Comparison of ENCODE assay signal across 9 mouse cellular contexts in the genomic region with DNA sequence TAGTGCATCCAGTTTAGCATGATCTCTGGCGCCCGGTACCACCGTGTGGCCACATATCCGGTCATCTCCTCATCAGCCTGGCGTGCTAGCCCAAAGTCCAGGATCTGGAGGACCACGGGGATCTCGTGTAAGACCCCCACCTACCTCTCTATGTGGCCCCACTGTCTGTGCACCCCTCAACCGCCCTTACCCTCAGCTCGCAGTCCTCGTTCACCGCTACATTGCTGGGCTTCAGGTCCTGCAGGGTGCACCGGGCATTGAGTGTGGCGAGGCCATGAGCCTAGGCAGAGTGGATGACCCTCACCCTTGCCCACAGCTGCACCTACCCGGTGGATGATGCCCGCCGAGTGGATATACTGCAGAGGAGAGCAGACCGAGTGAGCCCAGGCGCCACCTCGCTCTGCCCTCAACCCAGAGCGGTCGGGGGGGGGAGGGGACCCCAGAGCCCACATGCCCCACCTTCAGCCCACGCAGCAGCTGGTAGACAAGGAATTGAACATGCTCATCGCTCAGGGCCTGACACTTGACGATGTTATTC. TPM values are rescaled to one million over a fixed set of nuclear protein-coding genes. Genes with fewer than 3 reads are reported as not detected.
DNase-seq lines count a peak whose midpoint lies in the region; ATAC-seq lines count a peak whose summit lies in the region.
"Had no signal": no experiment of that assay in that cellular context is flagged by ENCODE, and none has a peak within 500 bp of the region (broad histone marks: within the 10 kb centered on the region; RNA-seq: fewer than 3 reads in every experiment).

No protein-coding gene starts in this region.

- H3K9ac ChIP-seq in lung, embryonic 16.5 days (ENCODE audit: low read length) = no peak overlapping the region
- 0 out of 2 replicates have a peak overlapping the region, but pooled peaks have one; percentile 22 for H3K9ac ChIP-seq in limb, embryonic 11.5 days (ENCODE audit: low read length)
- no peak overlapping the region for H3K9ac ChIP-seq in stomach, embryonic 15.5 days
- H3K9ac ChIP-seq: liver, embryonic 14.5 days had no signal

- no peak overlapping the region for H3K27ac ChIP-seq in lung, embryonic 16.5 days (ENCODE audit: low read length)
- H3K27ac ChIP-seq in limb, embryonic 11.5 days (replicated peaks; ENCODE audit: low read depth, low read length) = no peak overlapping the region
- no peak overlapping the region for H3K27ac ChIP-seq in stomach, embryonic 15.5 days
- H3K27ac ChIP-seq: liver, embryonic 14.5 days had no signal

- DNase-seq in cerebellum, adult 9-11 months = peak; percentile 66
- DNase-seq in cerebellum, postnatal 25 days = no peak
- no peak for DNase-seq in lung, postnatal 36 days
- DNase-seq in limb, embryonic 11.5 days (ENCODE audit: low spot score) = no peak
- DNase-seq in ovary, postnatal 36 days (ENCODE audit: low spot score) = no peak

- peaks cover 32% of the 10 kb centered on the region for H3K4me1 ChIP-seq in lung, embryonic 16.5 days (replicated peaks; ENCODE audit: control insufficient read depth, insufficient read depth, low read length)
- peaks cover 21% of the 10 kb centered on the region for H3K4me1 ChIP-seq in limb, embryonic 11.5 days (ENCODE audit: control insufficient read depth, insufficient read depth, low read length)
- H3K4me1 ChIP-seq in stomach, embryonic 15.5 days = peaks cover 32% of the 10 kb centered on the region

- peaks cover 51% of the 10 kb centered on the region for H3K27me3 ChIP-seq in lung, embryonic 16.5 days (ENCODE audit: control insufficient read depth, insufficient read depth, low read depth, low read length)
- H3K27me3 ChIP-seq in limb, embryonic 11.5 days (ENCODE audit: control insufficient read depth, insufficient read depth, low read length) = peaks cover 13% of the 10 kb centered on the region; the same call in 1 of the 2 replicates
- H3K27me3 ChIP-seq in stomach, embryonic 15.5 days (replicated peaks) = peaks cover 72% of the 10 kb centered on the region

- no peak overlapping the region for H3K4me3 ChIP-seq in lung, embryonic 16.5 days (ENCODE audit: low read length)
- peak overlapping the region; percentile 24; the same call in 1 of the 2 replicates for H3K4me3 ChIP-seq in limb, embryonic 11.5 days (ENCODE audit: low read depth, low read length)
- H3K4me3 ChIP-seq in stomach, embryonic 15.5 days (replicated peaks) = no peak overlapping the region

- no peak for ATAC-seq in lung, embryonic 16.5 days (ENCODE audit: low read depth)
- no peak for ATAC-seq in limb, embryonic 11.5 days (ENCODE audit: insufficient number of reproducible peaks, low FRiP score, low TSS enrichment, low read depth)
- ATAC-seq in stomach, embryonic 15.5 days (ENCODE audit: insufficient read depth, low FRiP score, low read depth) = no peak
- ATAC-seq in inflammation-experienced regulatory T-cells, adult 6 months = no peak

- peak overlapping the region; percentile 49 for H3K4me2 ChIP-seq in lung, embryonic 16.5 days (ENCODE audit: low read depth, low read length)
- H3K4me2 ChIP-seq in limb, embryonic 11.5 days (ENCODE audit: low read depth, severe bottlenecking) = peak overlapping the region; percentile 74; the same call in 1 of the 2 replicates
- H3K4me2 ChIP-seq in stomach, embryonic 15.5 days = 0 out of 2 replicates have a peak overlapping the region, but pooled peaks have one; percentile 50

- no peaks in the 10 kb centered on the region for H3K9me3 ChIP-seq in lung, embryonic 16.5 days (ENCODE audit: control insufficient read depth, low read length)
- H3K9me3 ChIP-seq in limb, embryonic 11.5 days (ENCODE audit: control insufficient read depth, low read length) = no peaks in the 10 kb centered on the region
- H3K9me3 ChIP-seq in stomach, embryonic 15.5 days = no peaks in the 10 kb centered on the region

- 66% methylated on average over 24 of the region's 24 CpGs for WGBS in lung, embryonic 16.5 days
- 65% methylated on average over 24 of the region's 24 CpGs for WGBS in limb, embryonic 11.5 days
- WGBS in stomach, embryonic 15.5 days = 65% methylated on average over 24 of the region's 24 CpGs

- H3K36me3 ChIP-seq in lung, embryonic 16.5 days (ENCODE audit: control insufficient read depth, insufficient read depth, low read length) = no peaks in the 10 kb centered on the region
- no peaks in the 10 kb centered on the region for H3K36me3 ChIP-seq in limb, embryonic 11.5 days (ENCODE audit: control insufficient read depth, insufficient read depth, low read length)
- H3K36me3 ChIP-seq in stomach, embryonic 15.5 days = no peaks in the 10 kb centered on the region

RNA-seq across cellular contexts. Expression of gene Mapk11, which starts 3.5 kb away (rescaled TPM):
- 9.6 and 10.3 TPM in 2 replicates for polyA plus RNA-seq in lung, embryonic 16.5 days (2015; fragmentation: Nextera tagmentation; extraction: Ambion mirVana)
- 15.3 and 16.6 TPM in 2 replicates for polyA plus RNA-seq in limb, embryonic 11.5 days (2014; fragmentation: Nextera tagmentation; extraction: Ambion mirVana)
- polyA plus RNA-seq in stomach, embryonic 15.5 days (2015; fragmentation: Nextera tagmentation; extraction: Ambion mirVana) = 5.9 and 6.4 TPM in 2 replicates
- 10 to 100 TPM in 2 of 3 experiments, 1 to 10 TPM in 1; 8.2 to 23.6 (median 21.4) TPM for polyA plus RNA-seq in inflammation-experienced regulatory T-cells, adult 6 months (2017; shearing (Covaris generic))

RNA-seq across cellular contexts. Expression of gene Mapk12, which starts 5.4 kb away (rescaled TPM):
- polyA plus RNA-seq in lung, embryonic 16.5 days (2015; fragmentation: Nextera tagmentation; extraction: Ambion mirVana) = 12.2 and 13.9 TPM in 2 replicates
- 14.3 and 15.2 TPM in 2 replicates for polyA plus RNA-seq in limb, embryonic 11.5 days (2014; fragmentation: Nextera tagmentation; extraction: Ambion mirVana)
- 3.8 and 4.7 TPM in 2 replicates for polyA plus RNA-seq in stomach, embryonic 15.5 days (2015; fragmentation: Nextera tagmentation; extraction: Ambion mirVana)
- 1 to 10 TPM in 2 of 3 experiments, under 1 TPM in 1; 0.50 to 3.6 (median 2.8) TPM for polyA plus RNA-seq in inflammation-experienced regulatory T-cells, adult 6 months (2017; shearing (Covaris generic))

RNA-seq across cellular contexts. Expression of gene Hdac10, which starts 17.4 kb away (rescaled TPM):
- polyA plus RNA-seq in lung, embryonic 16.5 days (2015; fragmentation: Nextera tagmentation; extraction: Ambion mirVana) = 22.0 and 23.4 TPM in 2 replicates
- 9.1 and 9.8 TPM in 2 replicates for polyA plus RNA-seq in limb, embryonic 11.5 days (2014; fragmentation: Nextera tagmentation; extraction: Ambion mirVana)
- 20.9 and 23.3 TPM in 2 replicates for polyA plus RNA-seq in stomach, embryonic 15.5 days (2015; fragmentation: Nextera tagmentation; extraction: Ambion mirVana)
- 10 to 100 TPM in 2 of 3 experiments, 1 to 10 TPM in 1; 8.6 to 29.8 (median 25.6) TPM for polyA plus RNA-seq in inflammation-experienced regulatory T-cells, adult 6 months (2017; shearing (Covaris generic))

RNA-seq across cellular contexts. Expression of gene Tubgcp6, which starts 23.0 kb away (rescaled TPM):
- polyA plus RNA-seq in lung, embryonic 16.5 days (2015; fragmentation: Nextera tagmentation; extraction: Ambion mirVana) = 15.5 and 15.7 TPM in 2 replicates
- 22.6 and 23.5 TPM in 2 replicates for polyA plus RNA-seq in limb, embryonic 11.5 days (2014; fragmentation: Nextera tagmentation; extraction: Ambion mirVana)
- polyA plus RNA-seq in stomach, embryonic 15.5 days (2015; fragmentation: Nextera tagmentation; extraction: Ambion mirVana) = 12.0 and 12.9 TPM in 2 replicates
- 10 to 100 TPM; 12.2 to 17.7 (median 17.1) TPM for polyA plus RNA-seq in inflammation-experienced regulatory T-cells, adult 6 months (2017; shearing (Covaris generic))

RNA-seq across cellular contexts. Expression of gene Plxnb2, which starts 34.7 kb away (rescaled TPM):
- 134 and 139 TPM in 2 replicates for polyA plus RNA-seq in lung, embryonic 16.5 days (2015; fragmentation: Nextera tagmentation; extraction: Ambion mirVana)
- 122 and 125 TPM in 2 replicates for polyA plus RNA-seq in limb, embryonic 11.5 days (2014; fragmentation: Nextera tagmentation; extraction: Ambion mirVana)
- 128 and 129 TPM in 2 replicates for polyA plus RNA-seq in stomach, embryonic 15.5 days (2015; fragmentation: Nextera tagmentation; extraction: Ambion mirVana)
- polyA plus RNA-seq in inflammation-experienced regulatory T-cells, adult 6 months (2017; shearing (Covaris generic)) = 1 to 10 TPM; 1.0 to 3.7 (median 1.7) TPM
